Mouse (Mus musculus) ZHBTc4 (cell line): ENCODE data around the gene Cab39l.
"Not testable (repeated sequence)": the region's sequence is repeated elsewhere in the genome, so short reads cannot be mapped to it uniquely, and the experiment has no call there.

Source experiments
- DNase-seq: peaks from one replicate; pipeline ENCODE4 v3.0.0-alpha.2; 2011; ENCODE audit warnings: low read depth, low spot score

Gene Cab39l

DNA sequence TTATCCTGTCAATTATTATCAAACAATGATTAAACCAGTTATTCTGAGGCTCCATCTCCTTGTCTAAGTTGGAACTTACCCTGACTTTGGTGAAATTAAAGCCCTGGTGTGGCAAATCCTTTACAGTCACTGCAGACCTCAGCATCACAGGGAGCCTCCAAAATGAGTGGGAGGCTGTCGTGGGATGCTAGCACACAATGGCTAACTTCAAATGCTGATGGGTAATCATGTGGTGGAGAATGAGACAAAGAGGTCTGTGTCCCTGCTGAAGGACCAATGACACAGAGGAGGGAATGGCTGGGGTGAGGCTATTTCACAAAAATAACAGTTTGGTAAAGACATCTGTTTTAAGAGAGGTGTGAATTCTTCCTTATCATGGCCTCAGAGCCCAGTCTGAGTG lies 117.1 kb downstream of the Cab39l start:
- no peak for DNase-seq

DNA sequence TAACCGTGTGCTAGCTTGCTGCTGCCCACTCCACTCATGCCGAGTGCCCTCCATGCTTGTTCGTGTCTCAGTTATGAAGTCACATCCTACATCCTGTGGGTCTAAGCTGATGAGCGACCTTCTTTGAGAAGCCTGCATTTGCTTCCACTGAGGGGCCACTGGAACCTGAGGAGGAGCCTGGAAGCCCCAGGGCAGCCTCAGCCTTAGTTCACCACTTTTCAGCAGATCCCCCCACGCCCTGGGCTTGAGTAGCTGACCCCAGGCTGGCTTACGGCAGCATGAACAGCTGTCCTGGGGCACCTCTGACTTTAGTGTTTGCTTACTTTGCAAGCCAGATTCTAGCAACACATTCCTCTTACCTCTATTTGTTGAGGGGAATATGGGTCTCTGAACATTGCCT lies 126.0 kb downstream of the Cab39l start:
- no peak for DNase-seq

DNA sequence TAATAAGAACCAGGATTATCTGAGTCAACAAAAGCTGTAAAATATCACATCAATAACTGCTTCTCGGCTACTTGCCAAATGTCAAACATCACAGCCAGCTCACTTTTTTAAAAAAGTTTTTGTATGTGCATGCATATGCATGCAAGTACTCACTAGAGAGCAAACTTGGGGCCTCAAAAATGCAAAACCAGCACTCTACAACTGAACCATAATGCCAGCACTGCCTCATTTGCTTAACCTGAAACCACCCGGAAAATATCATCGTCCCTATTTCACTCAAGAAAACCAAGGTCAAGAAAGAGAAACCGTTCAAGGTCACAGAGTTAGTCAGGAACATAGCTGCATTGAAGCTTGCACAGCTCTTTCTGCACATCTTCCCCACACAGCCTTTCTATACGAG lies 135.6 kb downstream of the Cab39l start:
- DNase-seq: no peak

GRCm38 (mm10) chr14:59590614-59591013 lies 149.8 kb downstream of the Cab39l start:
- peak; percentile 23 for DNase-seq

GRCm38 (mm10) chr14:59591901-59592300 lies 151.1 kb downstream of the Cab39l start:
- DNase-seq: peak; percentile 35

GRCm38 (mm10) chr14:59592593-59592992 lies 151.8 kb downstream of the Cab39l start:
- no peak for DNase-seq

- DNase-seq: no peak
These were observed 154.2 kb downstream of the Cab39l start for GRCm38 (mm10) chr14:59594988-59595387.

DNA sequence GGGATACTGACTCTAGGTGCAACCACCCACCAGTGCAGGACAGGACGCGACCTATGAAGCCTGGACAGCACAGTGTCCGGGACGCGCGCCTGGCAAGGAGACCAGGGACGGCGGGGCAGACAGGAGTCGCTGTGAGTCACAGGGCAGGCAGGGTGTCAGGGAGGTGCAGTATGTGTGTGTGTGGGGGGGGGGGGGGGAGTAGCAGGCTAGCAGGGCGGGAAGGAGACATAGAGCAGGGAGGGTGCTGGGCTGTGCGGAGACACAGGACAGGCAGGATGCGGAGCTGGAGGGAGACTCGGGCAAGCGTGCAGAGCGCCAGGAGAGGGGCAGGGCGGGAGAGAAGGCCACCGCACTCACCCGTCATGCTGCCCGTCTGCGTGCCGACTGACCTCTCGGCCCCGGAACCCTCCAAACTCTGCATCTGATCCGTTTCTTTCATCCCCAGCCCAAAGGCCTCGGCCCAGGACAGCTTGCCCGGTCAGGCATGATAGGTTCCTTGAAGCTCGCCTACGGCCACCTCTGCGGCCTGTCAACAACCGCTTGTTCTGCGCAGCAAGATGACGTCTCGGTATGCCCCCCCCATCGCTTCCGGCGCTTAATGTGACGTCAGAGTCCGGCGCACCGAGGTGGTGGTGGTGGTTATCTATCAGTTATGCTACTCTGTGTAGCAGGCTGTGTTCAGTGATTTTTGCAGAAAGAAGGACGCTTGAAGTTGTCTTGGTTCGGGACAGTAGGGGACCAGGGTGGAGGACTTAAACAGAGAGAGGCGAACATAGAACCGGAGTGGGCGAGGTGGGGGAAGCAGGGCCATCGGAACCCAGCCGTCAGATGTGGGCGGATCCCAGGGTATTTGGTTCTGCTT lies 156.9 kb downstream of the Cab39l start, which contains the start of gene Cdadc1:
TSS of gene Cdadc1 (minus strand) at position 562 of the 862 bp plus-strand sequence.
- DNase-seq: peak; percentile 85

DNA sequence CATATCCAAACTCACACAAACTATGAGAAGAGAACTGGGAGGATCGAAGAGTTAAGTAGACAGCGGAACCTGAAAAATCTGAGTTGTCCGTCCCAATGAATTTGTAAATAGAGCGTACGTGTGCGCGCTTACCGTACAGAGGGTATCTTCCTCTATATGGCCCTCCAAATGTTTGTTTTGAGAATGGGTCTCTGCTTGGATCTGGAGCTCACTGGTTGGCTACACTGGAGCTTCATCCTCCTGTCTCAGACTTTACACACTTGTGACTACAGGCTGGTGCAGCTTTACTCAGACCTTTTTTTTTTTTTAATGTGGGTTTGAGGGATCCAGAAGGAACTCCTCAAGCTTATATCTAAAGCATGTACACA lies 157.5 kb downstream of the Cab39l start:
- no peak for DNase-seq

DNA sequence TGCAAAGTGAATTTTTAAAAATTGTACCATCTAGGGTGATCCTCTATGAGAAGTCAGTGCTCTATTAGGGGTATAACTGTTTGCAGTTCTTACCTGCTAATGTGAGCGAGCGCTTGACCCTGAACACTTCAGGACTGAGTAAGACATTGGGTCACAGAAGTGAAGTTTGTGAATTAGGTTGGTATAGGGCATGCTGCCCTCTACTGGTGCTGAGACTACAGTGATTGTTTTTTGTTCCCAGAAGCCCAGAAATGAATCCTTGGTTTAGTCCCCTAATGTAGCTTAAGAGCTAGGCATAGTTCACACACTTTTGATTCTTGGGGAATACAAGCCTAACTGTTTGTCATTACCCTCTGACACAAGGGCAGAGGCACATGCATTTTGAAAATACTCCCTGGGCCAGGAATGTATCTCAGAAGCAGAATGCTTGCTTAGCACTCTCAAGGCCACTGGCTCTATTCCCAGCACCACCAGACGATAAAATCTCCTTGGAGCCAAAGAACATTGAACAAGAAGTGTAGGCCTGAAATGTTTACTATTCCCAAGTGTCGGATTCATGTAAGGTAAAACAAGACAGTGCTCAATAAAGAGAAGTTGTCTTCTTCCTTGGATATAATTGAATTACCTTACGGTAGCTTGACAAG lies 163.4 kb downstream of the Cab39l start:
- peak; percentile 25 for DNase-seq

- DNase-seq: peak; percentile 48
These were observed 165.0 kb downstream of the Cab39l start for GRCm38 (mm10) chr14:59605671-59606353.

- no peak for DNase-seq
These were observed 166.2 kb downstream of the Cab39l start for GRCm38 (mm10) chr14:59607021-59607420.

DNA sequence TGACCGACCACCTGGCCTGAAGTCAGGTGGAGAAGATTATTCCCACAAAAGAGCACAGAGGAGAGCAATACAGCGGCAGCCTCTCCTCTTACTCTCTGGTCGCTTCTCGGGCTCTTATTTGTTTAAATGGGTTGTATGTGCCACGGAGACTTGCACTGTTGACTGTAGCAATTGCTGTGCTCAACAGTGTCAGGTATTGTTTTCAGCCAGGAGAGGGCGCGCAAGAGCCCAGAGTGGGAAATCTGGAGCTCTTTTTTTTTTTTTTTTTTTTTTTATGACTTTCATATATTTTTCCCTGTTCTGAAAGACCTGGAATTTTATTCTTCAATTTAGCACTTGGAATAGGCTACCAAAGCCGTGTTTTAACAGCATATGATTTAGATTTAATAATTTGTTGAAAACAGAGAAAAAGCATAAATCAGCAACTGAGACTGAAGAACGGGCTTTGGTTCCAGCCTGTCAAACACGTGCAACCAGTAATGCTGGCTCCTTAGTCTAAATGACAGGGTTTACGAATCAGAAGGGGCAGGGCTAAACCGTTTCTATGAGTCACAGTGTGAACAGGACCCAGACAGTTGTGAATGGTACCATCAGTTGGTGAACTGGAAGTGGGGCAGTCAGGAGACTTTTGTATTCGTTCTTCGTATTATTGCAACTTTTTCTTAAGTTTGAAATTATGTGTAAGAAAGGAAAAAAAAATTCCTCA lies 172.3 kb downstream of the Cab39l start:
- DNase-seq: peak; percentile 57

- DNase-seq: not testable (repeated sequence)
These were observed 173.4 kb downstream of the Cab39l start for GRCm38 (mm10) chr14:59614149-59614548.

DNA sequence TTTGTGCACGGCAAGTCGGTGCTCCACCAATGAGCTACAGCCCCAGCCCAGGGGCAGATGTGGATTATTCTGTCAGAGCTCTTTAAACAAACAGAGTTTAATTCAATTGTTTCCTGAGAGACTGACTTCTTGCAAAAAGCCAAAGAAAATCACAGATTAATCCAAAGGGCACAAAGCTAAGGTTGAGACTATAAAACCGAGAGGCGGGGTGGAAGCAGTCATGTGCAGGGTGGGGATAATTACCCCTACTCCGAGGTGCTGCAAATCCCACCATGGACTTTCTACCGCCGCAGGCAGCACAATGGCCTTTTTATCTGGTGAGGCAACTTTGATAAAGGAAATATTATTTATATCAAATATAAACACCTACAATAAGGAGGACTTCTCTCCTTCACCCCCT lies 176.0 kb downstream of the Cab39l start:
- DNase-seq: no peak

- DNase-seq: peak; percentile 50
These were observed 183.6 kb downstream of the Cab39l start for GRCm38 (mm10) chr14:59624326-59624885.

DNA sequence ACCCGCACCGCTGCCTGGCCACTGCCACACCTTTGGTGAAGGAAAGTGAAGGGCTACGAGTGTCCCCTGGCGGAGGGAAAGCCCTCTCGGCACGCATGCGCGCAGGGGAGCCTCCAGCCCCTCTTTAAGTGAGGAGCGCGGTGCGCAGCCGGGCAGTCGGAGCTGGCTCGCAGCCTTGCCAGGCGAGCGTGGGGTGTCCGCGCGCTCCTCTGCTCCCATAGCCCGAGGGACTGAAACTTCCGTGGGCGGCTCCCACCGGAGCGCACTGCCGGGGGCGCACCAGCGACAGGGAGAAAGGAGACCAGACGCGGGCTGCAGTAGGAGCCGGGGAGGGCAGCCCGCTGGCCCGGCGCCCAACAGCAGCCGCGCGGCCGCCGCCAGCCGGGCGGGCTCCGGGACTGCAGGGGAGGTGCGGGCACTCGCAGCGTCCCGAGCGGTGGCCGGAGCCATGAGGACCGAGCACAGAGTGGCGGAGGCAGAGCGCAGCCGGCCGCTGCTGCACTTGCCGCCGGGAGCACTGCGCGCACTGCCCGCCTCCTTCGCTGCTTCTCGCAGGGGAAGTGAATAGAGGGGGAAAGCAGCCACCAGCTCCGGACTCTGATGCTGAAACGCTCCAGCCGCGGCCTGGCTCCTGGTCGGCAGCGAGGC lies 184.5 kb downstream of the Cab39l start, which contains the start of gene Shisa2:
TSS of gene Shisa2 (plus strand) at position 151 of the 648 bp plus-strand sequence.
- DNase-seq: peak; percentile 75

DNA sequence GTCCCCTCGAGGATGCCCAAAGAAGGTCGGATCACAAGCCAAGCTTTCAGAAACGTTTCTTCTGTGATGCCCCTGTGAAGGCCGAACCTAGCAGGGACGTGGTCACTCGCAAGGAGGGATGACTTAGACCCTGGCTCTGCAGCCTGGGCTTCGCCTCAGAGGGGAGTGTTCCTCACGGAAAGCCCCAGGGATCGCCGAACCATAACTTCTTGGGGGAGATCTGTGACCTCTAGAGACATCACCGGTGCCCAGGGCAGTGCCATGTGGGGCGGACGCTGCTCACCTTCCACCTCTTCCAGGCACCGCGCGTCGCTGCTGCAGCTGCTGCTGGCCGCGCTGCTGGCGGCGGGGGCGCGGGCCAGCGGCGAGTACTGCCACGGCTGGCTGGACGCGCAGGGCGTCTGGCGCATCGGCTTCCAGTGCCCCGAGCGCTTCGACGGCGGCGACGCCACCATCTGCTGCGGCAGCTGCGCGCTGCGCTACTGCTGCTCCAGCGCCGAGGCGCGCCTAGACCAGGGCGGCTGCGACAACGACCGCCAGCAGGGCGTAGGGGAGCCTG lies 185.1 kb downstream of the Cab39l start:
- peak; percentile 44 for DNase-seq

- no peak for DNase-seq
These were observed 185.9 kb downstream of the Cab39l start for GRCm38 (mm10) chr14:59626711-59627110.

DNA sequence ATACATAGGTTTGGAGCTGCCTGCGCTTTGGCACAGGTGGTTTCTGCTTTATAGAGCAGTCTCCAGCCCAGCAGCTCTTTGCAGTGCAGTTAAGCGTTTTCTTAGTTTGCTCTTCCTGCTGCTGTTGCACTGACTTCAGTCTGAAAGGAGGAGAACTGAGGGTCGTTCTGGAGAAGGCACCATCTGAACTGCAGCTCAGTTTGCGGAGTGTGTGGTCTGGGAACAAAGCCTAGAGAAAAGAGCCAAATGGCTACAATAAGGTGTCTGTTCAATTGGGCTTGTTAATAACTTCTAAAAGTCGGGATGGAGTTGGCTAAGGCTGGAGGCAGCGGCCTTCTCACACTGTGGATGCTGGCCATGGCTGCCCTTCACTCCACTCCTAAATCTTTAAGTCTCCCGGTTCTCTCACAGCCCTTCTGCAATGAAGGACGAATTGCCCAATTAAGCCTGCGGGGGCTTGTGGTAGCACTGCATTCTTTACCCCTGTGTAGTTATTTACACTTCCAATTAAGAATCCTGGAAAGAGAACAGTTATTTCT lies 186.4 kb downstream of the Cab39l start:
- no peak for DNase-seq
